Mouse (Mus musculus) intestine, postnatal 0 days (tissue): ENCODE results near the gene Vps37d. TPM values are rescaled to one million over a fixed set of nuclear protein-coding genes. Genes with fewer than 3 reads are reported as not detected.
"Not testable (repeated sequence)": the region's sequence is repeated elsewhere in the genome, so short reads cannot be mapped to it uniquely, and the experiment has no call there.

Source experiments
- ATAC-seq: fragments of 200-750 bp; cut with Nextera tagmentation; 2 replicates; pipeline ENCODE4 v1.8.0; 2017; ENCODE audit warnings: mild to moderate bottlenecking, moderate TSS enrichment, moderate library complexity
- H3K27ac ChIP-seq: fragments of 300-500 bp; sonication (generic); 2 replicates; pipeline ENCODE4 v1.5.1; 2014; ENCODE audit warnings: mild to moderate bottlenecking, low read depth, low read length, moderate library complexity
- H3K27me3 ChIP-seq: fragments of 300-500 bp; sonication (generic); replicated peaks from 2 replicates; pipeline ENCODE4 v1.6.1; 2014; ENCODE audit warnings: low read length, mixed read lengths; ENCODE audit not compliant: control insufficient read depth, insufficient read depth
- H3K36me3 ChIP-seq: fragments of 300-500 bp; sonication (generic); 2 replicates; pipeline ENCODE4 v1.6.1; 2014; ENCODE audit warnings: mild to moderate bottlenecking, moderate library complexity; ENCODE audit not compliant: control insufficient read depth, insufficient read depth
- H3K4me1 ChIP-seq: fragments of 300-500 bp; sonication (generic); replicated peaks from 2 replicates; pipeline ENCODE4 v1.6.1; 2014; ENCODE audit warnings: antibody characterized with exemption, low read length, mixed read lengths; ENCODE audit not compliant: control insufficient read depth, insufficient read depth
- H3K4me2 ChIP-seq: fragments of 300-500 bp; sonication (generic); replicated peaks from 2 replicates; pipeline ENCODE4 v1.6.1; 2014; ENCODE audit warnings: low read depth, mild to moderate bottlenecking, moderate library complexity
- H3K4me3 ChIP-seq: fragments of 300-500 bp; sonication (generic); 2 replicates; pipeline ENCODE4 v1.5.1; 2014; ENCODE audit warnings: low read depth, low read length
- H3K9ac ChIP-seq: fragments of 300-500 bp; sonication (generic); 2 replicates; pipeline ENCODE4 v1.6.1; 2014; ENCODE audit warnings: mild to moderate bottlenecking, low read depth, low read length
- H3K9me3 ChIP-seq: fragments of 300-500 bp; sonication (generic); 2 replicates; pipeline ENCODE4 v1.6.1; 2016; ENCODE audit warnings: mixed run types; ENCODE audit not compliant: control insufficient read depth
- CTCF ChIP-seq: sonication (generic); IDR thresholded peaks from 2 replicates; pipeline ENCODE4 v1.5.1; 2016; ENCODE audit warnings: low read depth, mild to moderate bottlenecking, control low read depth, antibody characterized with exemption, moderate library complexity
- WGBS: fragments of 180-500 bp; shearing (Covaris S2); extraction: QIAGEN DNeasy Blood & Tissue Kit; methylation state at CpG from one replicate; pipeline ENCODE4 v1.1.7; 2014; 5-methylcytosine and 5-hydroxymethylcytosine counted together
- polyA plus RNA-seq: library from polyadenylated mRNA; unstranded; fragments of >200 nt; fragmentation: Nextera tagmentation; extraction: Ambion mirVana; gene quantifications from 2 replicates; pipeline ENCODE4 v1.2.1, GENCODE M21; 2015

The Vps37d gene
- polyA plus RNA-seq, 1 experiment from 2014 or later = 2.9 TPM

DNA sequence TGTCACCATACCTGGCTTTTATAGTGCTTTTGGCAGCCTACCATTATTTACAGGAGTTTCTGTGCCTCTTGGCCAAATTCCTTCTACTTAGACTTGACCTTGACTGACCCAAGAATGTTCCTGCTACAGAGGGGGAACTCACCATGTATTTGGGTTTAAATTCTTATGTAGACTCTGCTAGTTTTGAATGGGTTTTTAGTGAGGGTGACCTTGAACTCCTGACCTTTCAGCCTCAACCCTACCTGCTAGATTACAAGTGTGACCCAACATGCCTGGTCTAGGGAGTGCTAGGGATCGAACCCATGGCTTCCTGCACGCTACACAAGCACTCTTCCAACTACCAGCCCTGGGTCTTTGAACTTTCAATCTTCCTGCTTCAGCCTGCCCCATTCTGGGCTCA lies 6.0 kb downstream of the Vps37d start:
- ATAC-seq = no peak
- Histone ChIP-seq H3K27me3 (no peaks in the 10 kb centered on the region), H3K4me3 (no peak overlapping the region), H3K4me1 (no peaks in the 10 kb centered on the region), H3K36me3 (peaks cover 4% of the 10 kb centered on the region; the same call in 1 of the 2 replicates), H3K9me3 (no peaks in the 10 kb centered on the region), H3K4me2 (no peak overlapping the region), H3K9ac (no peak overlapping the region), H3K27ac (no peak overlapping the region)
- TF ChIP-seq CTCF = no peak
- 96% methylated on average over 2 of the region's 2 CpGs for WGBS

DNA sequence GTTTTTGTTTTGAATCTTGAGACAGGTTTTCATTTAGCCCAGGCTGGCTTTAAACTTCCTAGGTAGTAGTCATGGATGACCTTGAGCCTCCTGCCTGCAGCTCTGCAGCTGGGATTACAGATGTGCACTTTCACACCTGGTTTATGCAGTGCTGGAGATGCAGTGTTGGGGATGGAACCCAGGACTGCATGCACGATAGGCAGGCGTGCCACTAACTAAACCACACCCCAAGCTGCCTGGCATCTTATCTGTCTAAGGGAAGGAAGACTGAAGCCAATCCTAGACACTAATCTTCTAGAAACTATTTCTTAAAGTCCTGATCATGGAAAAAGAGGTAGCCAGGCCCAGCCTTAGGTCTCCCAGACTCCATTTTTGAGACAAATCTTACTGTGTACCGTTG lies 7.6 kb downstream of the Vps37d start:
- no peak for ATAC-seq
- Histone ChIP-seq H3K9me3 (no peaks in the 10 kb centered on the region), H3K4me2 (no peak overlapping the region), H3K4me3 (no peak overlapping the region), H3K27ac (no peak overlapping the region), H3K36me3 (peaks cover 6% of the 10 kb centered on the region; the same call in 1 of the 2 replicates), H3K27me3 (no peaks in the 10 kb centered on the region), H3K9ac (no peak overlapping the region), H3K4me1 (0 out of 2 replicates have a peak, but pooled peaks cover 2% of the 10 kb centered on the region)
- WGBS = 79% methylated on average over 3 of the region's 3 CpGs
- TF ChIP-seq CTCF = no peak

DNA sequence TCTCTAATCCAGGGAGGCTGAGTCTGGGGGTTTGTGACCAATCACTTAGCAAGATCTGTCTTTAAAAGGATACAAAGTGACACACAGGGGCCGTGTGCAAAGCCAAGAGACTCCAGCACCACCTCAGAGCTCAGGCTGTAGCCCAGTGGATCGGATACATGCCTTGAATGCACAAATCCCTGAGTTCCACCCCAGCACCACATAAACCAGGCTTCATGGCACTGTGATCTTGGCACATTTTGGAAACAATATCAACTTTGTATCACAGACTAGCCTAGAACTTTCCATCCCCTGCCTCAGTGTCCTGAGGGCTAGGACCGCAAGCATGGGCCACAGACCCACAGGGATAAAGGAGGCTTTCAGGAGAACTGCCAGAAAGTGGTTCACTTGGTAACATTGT lies 12.1 kb downstream of the Vps37d start:
- Histone ChIP-seq H3K27me3 (no peaks in the 10 kb centered on the region), H3K4me1 (0 out of 2 replicates have a peak, but pooled peaks cover 2% of the 10 kb centered on the region), H3K4me2 (no peak overlapping the region), H3K4me3 (no peak overlapping the region), H3K36me3 (peaks cover 6% of the 10 kb centered on the region; the same call in 1 of the 2 replicates), H3K27ac (no peak overlapping the region), H3K9ac (no peak overlapping the region), H3K9me3 (no peaks in the 10 kb centered on the region)
- ATAC-seq = no peak
- TF ChIP-seq CTCF = no peak
- 93% methylated on average over 3 of the region's 3 CpGs for WGBS

DNA sequence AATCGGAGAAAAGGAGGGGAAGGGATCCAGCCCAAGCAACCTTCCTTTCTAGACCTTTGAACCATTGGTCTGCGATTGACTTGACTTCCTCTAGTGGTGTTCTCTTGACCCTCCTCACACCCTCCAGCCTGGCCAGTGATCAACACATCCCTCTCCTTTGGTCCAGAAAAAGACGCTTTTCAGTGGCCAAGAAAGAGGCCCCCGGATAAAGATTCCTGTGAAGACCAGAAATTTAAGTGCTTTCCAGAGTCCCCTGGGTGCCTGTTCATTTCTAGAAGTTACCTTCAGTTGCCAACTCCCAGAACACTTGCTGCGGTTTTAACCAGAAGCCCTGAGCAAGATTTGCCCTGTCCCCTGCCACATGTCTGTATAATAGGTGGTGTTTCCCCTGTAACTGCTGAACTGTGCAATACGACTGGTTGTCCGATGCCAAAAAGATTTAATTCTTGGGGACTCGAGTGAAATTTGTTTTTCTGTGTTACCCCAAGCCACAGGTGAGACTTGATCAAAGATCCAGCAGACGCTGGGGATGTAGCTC lies 13.1 kb downstream of the Vps37d start, which contains the start of gene Bud23:
Gene Bud23, minus strand, starts transcription at position 51 of the 538 bp plus-strand sequence.
- not testable (repeated sequence) for H3K27me3 ChIP-seq, ATAC-seq, H3K4me1 ChIP-seq, H3K9me3 ChIP-seq
- Histone ChIP-seq H3K4me3 (peak within 1 kb of the TSS; percentile 96), H3K36me3 (peaks cover 10% of the 10 kb centered on the region), H3K27ac (peak within 1 kb of the TSS; percentile 69), H3K4me2 (peak within 1 kb of the TSS; percentile 99), H3K9ac (peak within 1 kb of the TSS; percentile 87)
- 67% methylated on average over 8 of the region's 9 CpGs for WGBS

DNA sequence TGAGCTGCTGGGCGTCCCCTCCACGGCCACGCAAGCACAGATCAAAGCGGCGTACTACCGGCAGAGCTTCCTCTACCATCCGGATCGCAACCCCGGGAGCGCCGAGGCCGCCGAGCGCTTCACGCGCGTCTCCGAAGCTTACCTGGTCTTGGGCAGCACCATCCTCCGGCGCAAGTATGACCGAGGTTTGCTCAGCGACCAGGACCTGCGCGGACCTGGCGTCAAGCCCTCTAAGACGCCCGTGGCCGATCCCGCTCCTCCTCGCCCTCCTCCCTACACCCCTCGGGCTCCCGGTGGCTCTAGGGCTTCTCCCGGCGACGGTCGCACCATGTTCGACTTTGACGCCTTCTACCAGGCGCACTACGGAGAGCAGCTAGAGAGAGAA lies 13.7 kb downstream of the Vps37d start:
- WGBS = under 1% methylated on average over 40 of the region's 40 CpGs
- peak overlapping the region; percentile 69 for H3K27ac ChIP-seq

DNA sequence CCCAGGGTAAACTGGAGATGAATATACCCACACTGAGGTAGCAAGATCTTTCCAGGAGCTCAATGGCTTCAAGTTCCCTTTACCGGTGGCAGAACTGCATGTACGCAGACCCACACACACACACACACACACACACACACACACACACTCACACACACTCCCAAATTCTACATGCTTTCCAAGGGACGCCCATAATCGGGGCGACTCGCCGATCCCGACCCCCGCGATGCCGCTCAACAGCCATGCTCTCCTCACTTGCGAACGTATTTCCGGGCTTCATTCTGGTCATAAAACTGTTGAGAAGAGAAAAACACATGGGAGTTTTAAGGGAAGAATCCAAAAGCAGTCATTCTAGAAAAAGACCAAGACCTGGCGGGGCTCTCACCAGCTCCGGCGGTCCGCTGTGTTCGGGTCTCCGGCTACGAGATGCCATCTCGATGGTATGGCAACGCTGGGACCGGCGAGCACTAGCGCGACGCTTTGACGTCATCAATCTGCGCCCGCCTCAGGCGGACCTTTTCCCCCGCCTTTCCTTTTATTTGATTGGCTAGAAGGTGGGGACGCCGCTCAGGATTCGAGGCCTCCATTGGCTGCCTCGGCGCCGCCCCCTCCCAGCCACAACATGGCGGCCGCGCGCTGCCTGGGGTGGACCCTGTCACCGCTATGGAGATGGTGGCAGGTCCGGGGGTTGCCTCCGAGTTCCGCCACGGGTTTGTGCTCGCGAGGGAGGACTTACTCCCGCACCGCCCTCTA lies 14.3 kb downstream of the Vps37d start, which contains the start of gene Dnajc30:
Gene Dnajc30, plus strand, starts transcription at position 574 of the 753 bp plus-strand sequence.
- Histone ChIP-seq H3K9ac (peak within 1 kb of the TSS; percentile 87), H3K4me3 (peak within 1 kb of the TSS; percentile 96), H3K27me3 (no peaks in the 10 kb centered on the region), H3K9me3 (no peaks in the 10 kb centered on the region), H3K4me1 (0 out of 2 replicates have a peak, but pooled peaks cover 2% of the 10 kb centered on the region), H3K4me2 (peak within 1 kb of the TSS; percentile 99), H3K36me3 (peaks cover 22% of the 10 kb centered on the region), H3K27ac (peak within 1 kb of the TSS; percentile 69)
- peak; percentile 92 for ATAC-seq
- no peak for TF ChIP-seq CTCF
- WGBS = under 1% methylated on average over 52 of the region's 52 CpGs

More for the DNA sequence above, 13.7 kb downstream of the Vps37d start:
- Histone ChIP-seq H3K4me1 (0 out of 2 replicates have a peak, but pooled peaks cover 2% of the 10 kb centered on the region), H3K9ac (peak overlapping the region; percentile 87), H3K36me3 (peaks cover 17% of the 10 kb centered on the region), H3K9me3 (no peaks in the 10 kb centered on the region), H3K4me2 (peak overlapping the region; percentile 99), H3K4me3 (peak overlapping the region; percentile 96), H3K27me3 (no peaks in the 10 kb centered on the region)
- peak; percentile 45 for ATAC-seq
- TF ChIP-seq CTCF = no peak
